Mouse (Mus musculus): ENCODE results near the gene Abhd15.

The Abhd15 gene

DNA sequence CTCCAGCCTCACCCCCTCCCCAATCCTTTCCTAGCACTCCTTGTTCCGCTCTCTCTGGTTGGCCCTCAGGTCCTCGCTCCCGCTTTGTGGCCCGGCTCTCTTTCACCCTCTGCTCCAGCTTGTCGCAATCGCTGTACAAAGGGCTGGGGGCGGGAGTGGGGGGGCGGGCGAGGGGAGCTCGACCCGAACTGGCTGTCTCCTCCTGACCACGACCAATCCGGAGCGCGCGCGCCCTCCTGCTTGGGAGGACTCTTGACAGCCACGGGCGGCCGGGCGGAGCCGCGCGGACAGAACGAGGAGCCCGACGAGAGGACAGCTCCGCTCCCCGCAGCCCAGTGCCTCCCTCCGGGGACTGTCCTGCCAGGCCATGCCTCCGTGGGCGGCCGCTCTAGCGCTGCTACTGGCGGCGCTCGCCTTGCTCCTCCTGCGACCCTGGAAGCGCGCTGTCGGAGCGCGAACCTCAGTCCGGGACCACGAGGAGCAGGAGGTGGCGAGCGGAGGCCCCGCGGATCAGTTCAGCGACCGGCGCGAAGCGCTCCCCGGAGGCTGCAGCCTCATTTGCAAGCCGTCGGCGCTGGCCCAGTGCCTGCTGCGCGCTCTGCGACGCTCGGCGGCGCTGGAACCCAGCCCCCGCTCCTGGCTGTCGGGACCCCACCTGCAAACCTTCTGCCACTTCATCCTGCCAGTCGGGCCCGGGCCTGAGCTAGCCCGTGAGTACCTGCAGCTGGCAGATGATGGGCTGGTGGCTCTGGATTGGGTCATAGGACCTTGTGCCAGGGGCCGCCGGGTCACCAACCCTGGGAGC is at the start of gene Abhd15:
Gene Abhd15 (plus strand): TSS at position 290 of the 805 bp plus-strand sequence.
- peak; percentile 69 for DNase-seq (ENCODE audit: low spot score)

DNA sequence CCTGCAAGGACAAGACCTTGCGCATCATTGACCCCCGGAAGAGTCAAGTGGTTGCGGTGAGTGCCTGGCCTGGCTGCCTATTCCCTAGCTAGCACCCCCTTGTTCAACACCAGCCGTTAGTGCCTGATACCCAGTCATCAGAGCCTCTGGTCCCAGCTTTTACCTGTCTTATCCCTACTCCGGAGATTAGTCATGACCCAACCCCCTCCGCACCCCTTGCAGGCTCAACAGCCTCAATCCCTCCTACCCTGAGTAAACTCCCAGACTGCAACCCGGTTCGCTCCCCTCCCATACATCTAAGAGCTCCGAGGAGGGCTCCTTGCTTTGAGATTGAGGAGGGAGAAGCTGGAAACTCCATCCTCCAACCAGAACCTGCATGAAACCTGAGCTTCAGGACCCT is 48.4 kb upstream of the Abhd15 start:
- no peak for DNase-seq (ENCODE audit: low spot score)

DNA sequence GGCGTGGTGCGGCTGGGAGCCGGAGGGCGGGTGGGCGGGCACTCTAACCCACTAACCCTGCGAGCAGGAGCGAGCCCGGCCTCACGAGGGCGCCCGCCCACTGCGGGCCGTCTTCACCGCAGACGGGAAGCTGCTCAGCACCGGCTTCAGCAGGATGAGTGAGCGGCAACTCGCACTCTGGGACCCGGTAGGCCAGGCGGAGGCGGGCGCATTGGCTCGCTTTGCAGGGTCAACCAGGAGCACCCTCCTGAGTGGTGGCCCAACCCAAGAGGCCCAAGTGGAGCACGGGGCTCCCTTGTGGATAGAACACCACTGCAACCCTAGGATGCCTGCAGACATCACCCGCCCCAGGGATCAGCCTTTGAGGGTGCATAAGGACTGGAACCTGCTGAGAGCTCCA is 47.8 kb upstream of the Abhd15 start:
- peak; percentile 27 for DNase-seq (ENCODE audit: low spot score)

DNA sequence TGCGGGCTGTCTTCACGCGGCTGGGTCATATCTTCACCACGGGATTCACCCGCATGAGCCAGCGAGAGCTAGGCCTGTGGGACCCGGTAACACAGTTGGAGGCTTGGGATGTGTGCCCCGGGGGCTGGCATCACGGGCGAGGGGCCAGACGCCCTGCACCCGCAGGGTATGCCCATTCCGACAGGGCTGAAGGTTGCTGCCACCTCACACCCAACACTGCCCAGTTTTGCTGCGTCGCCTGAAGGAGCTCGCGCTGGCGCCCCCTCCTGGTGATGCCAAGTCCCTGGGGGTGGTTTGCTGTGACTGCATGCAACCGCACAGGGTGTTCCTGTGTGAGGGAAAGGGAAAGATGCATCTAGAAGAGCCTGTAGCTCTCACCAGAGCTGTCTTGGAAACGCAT is 47.1 kb upstream of the Abhd15 start:
- DNase-seq (ENCODE audit: low spot score) = peak; percentile 47

DNA sequence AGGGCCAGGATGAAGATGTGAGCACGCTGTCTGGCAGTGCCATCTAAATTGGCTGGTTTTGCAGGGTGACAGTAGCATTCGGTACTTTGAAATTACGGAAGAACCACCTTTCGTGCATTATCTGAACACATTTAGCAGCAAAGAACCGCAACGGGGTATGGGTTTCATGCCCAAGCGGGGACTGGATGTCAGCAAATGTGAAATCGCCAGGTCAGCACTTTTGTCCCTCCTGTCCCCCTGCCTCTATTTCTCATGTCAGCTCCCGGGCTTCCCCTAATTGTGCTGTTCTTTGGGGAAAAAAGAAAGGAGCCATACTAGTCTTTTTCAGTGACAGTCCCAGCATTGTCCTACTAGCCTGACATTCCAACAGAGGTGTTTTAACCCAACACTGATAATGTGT is 46.5 kb upstream of the Abhd15 start:
- DNase-seq (ENCODE audit: low spot score) = no peak

DNA sequence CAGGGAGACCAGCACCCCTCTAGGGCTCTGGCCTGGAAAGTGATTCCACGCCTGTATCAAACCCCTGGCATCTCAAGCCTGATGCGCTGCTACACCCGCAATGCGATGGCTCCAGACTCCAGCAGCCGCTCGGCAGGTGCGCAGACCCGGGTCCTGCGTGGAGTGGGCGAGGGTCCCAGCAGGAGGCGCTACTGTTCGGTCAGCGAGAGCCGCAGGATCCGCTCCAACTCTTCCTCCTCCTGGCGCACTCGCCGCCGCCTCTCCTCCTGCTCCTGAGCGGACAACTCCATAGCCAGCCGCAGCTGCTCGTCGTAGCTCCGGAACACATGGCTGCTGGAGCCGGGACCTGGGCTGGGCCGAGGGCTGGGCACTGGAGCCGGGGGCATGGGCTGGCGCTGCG is 43.5 kb upstream of the Abhd15 start:
- DNase-seq (ENCODE audit: low spot score) = no peak

DNA sequence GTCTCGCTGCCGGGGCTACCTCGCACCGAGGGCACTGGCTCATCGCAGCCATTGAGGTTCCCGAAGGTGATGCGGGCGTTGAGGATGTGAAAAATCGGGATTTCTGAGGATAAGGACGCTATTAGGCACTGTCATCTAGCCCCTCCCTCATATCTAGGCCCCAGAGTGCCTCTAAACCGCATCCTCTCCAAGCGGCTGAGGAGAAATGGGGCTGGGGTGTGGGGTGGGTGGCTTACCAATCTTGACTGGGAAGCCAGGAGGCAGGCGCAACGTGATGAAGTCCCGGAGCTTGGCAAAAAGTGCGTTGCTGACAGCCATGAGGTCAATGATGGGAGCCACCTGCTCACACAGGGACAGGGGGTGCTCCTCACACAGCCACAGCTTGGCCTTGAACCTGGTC is 42.1 kb upstream of the Abhd15 start:
- no peak for DNase-seq (ENCODE audit: low spot score)

DNA sequence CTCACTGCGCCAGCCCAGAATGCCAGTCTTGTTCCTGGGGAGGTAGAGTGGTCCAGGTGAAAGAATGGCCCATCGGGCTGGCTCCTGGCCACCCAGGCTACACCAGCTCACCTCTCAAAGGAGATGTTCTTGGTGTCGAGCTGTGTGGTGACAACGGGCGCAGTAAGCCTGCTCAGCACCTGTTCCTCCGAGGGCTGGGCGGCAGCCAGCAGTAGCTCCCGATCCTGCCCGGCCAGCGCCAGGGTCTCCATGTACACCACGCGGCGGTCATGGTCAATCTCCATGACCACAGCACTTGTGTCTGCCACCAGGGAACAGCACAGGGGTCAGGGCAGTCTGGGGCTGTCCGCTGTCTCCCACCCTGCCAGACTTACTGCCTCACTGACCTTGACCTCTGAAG is 38.7 kb upstream of the Abhd15 start:
- no peak for DNase-seq (ENCODE audit: low spot score)

DNA sequence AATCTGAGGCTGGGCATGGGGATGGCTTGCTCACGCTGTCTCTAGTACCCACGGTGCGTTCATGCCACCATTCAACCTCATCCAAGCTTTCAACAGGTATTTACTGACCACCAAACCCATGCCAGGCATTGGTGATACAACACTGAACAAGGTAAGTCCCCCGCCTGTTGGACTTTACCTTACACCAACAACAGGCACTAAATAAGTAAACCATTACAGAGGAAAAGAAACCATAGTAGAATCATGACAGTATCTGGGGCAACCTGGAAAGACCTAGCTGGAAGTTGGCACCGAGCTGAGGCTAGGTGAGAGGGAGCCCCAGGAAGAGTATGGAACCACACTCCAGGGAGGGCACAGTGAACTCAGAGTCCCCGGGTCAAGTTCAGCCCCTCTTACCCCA is 38.0 kb upstream of the Abhd15 start:
- DNase-seq (ENCODE audit: low spot score) = no peak

DNA sequence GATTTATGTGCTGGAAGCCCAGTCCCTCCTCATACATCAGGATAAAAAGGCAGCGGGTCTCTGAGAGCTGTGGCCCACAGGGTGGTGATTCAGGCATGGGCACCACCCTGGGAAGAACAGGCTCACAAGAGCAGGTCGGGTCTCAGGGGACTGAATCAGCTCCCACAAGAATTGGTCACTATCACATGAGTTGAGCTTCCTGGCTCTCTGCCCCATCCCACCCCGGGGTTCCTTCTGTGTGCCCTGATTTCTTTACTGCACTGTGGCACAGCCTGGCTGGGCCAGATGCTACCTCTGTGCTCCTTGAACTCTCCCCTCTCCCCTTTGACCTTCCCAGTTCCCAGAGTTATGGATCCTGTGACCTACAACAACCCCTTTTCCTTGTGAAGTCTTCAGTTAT is 31.9 kb upstream of the Abhd15 start:
- no peak for DNase-seq (ENCODE audit: low spot score)

DNA sequence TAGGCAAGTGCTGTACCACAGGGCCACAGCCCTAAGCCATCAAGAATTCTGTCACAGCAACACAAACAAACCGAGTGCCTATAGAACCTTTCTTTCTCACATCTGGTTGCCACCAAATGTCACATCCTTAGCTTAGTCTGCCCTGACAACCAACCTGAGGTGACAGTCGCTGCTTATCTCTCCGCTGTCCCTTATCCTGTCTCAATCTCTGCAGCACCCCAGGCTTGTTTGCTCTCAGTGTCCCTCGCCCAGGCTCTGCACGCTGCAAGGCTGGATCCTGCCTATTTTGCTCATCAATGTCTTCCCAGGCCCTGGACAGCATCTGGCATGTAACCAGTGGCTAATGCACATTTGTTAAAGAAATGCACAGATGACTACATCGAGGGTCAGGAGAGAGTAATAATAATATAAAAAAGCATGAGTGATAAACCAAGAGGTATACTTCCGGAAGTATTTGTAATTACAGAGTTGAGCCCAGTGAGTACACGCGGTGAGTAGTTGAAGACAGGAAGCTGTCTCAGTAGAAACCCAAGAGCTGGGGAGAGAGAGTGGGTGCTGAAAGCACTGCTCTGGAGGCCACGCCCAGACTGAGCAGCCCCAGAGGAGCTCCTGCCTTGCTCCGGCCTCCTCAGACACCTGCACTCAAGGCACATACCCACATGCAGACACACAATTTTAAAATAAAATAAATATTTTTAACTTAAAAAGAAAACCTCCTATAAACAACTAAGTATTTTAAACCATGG is 31.2 kb upstream of the Abhd15 start:
- no peak for DNase-seq (ENCODE audit: low spot score)

DNA sequence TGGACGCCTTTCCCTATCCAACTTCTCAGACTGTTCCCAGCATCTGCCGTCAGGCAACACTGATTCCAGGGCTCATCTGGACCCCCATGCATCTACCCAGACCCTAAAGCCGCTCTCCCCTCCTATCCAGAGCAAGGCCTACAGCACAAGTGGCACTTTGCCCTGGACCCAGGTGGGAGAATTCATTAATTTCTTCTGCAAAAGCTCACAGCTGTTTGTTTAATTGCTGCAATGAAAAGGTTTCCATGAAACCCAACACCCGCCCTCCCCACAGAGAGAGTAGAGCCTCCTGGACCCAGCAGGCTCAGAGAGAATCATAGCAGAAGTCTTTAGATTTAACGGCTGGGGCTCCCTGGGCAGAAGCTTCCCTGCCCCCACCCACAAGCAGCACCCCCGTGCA is 29.7 kb upstream of the Abhd15 start:
- no peak for DNase-seq (ENCODE audit: low spot score)

DNA sequence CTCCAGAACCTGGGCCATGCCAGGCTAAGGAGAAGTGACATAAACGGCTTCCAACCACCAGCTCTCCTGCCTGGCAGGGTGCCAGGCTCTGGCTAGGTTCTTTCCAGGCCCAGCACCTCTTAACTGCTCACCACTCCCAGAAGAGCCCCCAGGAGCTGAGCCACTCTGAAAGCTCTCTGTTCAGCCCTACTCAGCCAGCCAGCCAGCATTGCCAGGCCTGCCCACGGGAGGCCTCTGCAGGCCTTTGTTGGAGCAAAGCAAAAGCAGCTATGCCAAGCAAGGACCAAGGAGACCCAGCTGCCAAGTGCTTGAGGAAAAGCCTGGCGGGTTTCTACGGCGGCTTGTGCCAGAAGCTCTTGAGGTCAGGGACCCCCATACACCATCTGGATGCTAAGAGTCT is 28.1 kb upstream of the Abhd15 start:
- DNase-seq (ENCODE audit: low spot score) = no peak

DNA sequence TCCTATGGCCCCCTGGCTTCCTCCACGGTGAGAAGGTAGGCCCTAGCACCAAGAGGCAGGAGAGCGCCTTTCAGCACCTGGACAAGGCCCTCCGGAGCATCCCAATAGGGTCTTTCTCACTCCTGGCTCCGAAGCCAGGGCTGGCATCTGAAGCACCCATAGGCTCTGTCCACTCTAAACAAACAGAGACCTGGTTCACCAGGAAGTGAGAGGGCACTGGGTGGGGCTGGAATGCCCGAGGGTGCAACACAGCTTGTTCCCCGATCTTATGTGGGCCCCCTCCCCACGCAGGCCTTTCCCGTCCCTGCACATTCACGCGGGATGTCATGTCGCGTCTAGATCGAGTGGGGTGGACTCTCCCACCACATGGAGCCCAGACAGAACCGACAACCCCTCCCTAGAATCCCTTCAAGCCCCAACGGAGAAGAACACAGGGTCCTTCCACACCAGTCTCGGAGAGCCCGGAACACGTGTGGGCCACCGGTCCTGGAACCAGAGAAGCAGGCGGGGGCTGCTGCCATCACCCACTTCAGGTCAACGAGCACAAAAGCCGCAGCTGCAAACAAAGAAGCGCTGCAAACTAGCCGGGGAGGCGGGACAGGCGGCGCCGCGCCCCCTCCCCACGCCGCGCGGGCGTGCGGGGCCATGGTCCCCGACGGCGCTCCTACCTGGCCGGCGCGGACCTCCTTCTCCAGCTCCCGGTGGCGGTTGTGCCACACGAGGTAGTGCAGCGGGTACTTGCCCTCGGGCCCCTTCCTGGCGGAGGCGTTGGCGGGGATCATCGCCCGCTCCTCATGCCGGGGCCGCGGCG is 25.9 kb upstream of the Abhd15 start:
- DNase-seq (ENCODE audit: low spot score) = no peak

DNA sequence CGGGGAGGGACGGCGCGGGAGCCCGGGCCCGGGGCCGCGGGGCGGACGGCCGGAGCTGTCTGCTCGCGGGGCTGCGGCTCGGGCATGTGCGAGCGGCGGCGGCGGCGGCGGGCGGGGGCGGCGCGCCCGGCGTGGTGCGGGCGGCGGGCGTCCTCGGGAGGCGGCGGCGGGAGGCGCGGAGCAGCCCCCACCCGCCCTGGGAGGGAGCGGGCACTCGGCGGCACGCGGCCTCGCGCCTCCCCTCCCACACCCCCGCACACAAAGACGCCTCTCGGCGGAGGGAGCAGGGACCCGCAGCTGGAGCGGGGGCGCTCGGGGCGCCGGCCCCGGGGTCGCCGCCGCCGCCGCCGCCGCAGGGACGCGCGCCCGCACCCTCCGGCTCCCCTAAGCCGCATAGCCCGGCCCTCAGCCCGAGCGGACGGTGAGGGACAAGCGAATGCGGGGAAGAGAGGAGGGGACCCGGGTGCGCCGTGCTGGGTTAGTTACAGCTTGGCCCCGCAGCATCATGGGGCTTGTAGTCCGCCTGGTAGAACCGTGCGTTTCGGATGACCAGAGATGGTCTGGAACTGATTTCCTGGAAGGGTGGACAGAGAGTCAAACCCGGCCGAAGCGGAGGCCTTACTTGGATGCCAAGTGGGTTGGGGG is 25.2 kb upstream of the Abhd15 start, which contains the start of gene Ankrd13b:
Gene Ankrd13b (minus strand): TSS at position 88 of the 645 bp plus-strand sequence.
- DNase-seq (ENCODE audit: low spot score) = no peak

DNA sequence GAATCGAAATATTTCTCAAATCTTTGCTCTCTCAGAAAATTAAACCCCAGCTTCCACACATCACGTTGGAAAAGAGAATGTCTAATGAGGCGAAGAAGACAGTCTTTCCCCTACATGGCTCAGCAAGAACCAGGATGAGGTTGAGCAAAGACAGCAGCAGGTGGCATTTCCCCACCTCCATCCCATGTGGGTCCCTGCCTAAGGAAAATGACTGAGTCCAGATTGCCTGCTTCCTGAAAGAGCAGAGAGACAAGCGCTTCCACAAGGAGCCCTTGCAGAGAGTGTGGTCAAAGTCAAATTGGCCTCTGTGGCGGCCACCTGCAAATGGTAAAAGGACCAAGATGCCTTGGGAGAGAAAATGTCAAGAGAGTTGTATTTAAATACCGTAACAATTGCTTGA is 24.5 kb upstream of the Abhd15 start:
- DNase-seq (ENCODE audit: low spot score) = no peak

DNA sequence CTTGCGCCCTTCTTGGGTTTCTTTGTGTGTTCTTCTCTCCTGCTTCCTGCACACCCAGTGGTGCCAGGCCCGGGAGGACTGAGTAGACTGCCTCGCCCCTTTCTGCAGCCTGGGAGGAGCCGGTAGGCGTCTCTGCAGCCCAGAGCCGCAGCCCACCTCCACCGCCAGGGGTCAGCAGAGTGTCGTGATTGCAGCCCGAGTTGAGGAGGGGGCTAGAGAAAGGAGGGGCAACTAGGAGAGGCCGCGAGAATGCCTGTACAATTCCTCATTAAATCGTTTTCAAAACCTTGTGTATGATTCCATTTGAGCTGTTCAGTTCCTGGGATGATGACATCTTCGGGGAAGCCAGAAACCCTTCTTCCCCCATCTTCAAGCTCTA is 23.8 kb upstream of the Abhd15 start:
- DNase-seq (ENCODE audit: low spot score) = peak; percentile 86

DNA sequence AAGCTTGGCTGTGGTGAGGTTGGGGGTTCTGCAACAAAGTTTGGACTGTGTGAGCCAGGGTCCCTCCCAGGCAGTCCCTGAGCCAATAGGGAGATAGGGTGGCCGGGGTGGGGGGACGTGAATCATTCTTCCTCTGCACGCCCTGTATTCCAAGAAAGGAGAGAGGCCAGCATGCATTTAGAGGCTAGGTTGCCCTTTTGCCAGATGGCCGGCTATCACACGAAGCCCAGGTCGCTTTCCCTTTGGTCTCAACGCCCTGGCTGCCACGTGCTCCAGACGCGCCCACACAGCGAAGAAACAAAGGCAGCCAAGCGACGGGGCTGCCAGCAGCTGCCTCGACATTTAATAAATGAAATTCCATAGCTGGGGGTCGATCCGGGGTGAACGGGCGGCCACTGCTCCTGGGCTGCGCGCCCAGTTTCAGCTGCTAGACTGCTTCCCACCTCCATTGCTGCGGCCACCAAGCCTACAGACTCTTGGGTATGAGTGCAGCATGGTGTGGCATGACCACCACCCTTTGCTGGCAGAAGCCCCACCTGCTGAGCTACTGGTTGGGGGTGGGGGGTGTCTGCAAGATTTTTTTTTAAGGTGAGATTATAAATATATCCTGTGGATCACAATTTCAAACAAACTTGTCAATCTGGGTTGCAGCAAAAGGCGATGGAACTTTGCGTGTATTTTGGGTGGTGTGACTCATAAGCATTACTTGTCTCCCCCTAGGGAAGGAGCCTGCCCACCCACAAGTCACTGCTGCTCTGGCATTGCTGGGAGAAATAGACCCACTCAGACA is 23.2 kb upstream of the Abhd15 start:
- no peak for DNase-seq (ENCODE audit: low spot score)

DNA sequence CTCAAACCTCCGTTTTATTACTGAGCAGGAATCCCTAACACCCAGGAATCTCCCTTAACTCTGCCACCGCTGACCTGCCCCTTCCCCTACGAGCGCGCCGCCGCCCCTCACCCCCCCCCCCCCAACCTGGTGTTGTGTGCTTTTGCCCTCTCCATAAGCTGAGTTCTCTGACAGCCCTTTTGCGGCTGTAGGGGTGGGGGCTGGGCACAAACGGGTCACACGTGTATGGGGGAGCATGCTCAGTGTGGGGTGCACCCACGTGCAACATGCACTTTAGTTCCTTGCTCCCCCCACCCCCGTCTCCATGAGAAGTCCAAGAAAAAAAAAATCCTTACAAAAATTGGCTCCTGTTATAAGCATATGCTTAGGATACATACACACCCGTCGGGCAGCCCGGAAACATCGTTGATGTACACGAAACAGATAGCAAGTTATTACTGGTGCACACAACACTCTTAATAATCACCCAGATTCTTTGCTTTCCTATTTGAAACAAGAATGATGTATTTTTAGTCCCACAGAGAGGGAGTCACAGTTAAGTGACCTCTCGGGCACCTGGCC is 22.5 kb upstream of the Abhd15 start:
- DNase-seq (ENCODE audit: low spot score) = no peak

DNA sequence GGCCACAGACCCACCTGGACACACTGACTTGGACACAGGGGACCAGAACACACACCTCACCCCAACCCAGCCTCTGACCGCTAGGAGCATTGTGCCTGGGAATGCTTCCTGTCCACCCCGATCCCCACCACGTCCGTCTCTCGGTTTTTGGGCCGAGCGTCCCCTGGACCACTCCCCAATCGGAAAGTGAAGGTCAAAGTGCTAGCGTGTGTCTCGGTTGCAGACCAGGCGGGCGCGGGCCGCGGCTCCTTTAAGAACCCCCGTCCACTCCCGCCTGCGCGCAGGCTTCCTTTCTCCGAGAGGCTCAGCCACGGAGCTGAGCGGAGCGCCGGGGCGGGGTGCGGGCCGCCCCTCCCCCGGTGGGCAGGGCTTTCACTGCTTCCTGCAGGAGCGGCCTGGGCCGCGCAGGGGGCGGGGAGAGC is 22.0 kb upstream of the Abhd15 start:
- DNase-seq (ENCODE audit: low spot score) = no peak
